Mouse (Mus musculus): ENCODE results near the gene Olfr48. TPM values are rescaled to one million over a fixed set of nuclear protein-coding genes. Genes with fewer than 3 reads are reported as not detected.

The Olfr48 gene
- total RNA-seq (2021): not detected
- long read RNA-seq, experiment 1: 0 reads
- long read RNA-seq, experiment 2: 0 reads

GRCm38 (mm10) chr2:89848105-89848504 lies at the start of gene Olfr48:
Gene Olfr48, minus strand, starts transcription at chr2:89848205.
- intact Hi-C loops (cut with DNase I): no loop called here
- DNase-seq: no peak

DNA sequence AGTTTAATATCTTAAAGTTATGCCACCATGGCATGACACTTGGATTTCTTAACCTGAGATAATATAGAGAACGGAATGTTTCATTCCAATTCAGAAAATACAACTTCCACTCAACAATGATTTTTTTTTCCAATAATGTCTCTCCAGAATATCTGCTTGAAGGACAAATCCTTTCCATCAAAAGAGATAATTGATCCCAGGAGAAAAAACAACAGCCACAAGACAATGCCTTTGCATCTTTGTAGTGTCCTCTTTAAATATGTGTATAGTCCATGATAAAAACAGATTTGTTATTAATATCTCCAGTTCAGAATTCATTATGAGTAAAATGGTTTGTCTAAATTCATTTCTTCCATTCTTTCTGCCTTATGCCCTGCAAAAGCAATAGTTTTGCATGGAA lies 30.1 kb upstream of the Olfr48 start, which contains the start of gene Olfr1257:
TSS of gene Olfr1257 (plus strand) at position 301 of the 400 bp plus-strand sequence.
- intact Hi-C loops (cut with DNase I): no loop called here
- DNase-seq: no peak

GRCm38 (mm10) chr2:89849230-89849629 lies 1.2 kb upstream of the Olfr48 start:
- intact Hi-C loops (cut with DNase I): no loop called here
- no peak for DNase-seq

DNA sequence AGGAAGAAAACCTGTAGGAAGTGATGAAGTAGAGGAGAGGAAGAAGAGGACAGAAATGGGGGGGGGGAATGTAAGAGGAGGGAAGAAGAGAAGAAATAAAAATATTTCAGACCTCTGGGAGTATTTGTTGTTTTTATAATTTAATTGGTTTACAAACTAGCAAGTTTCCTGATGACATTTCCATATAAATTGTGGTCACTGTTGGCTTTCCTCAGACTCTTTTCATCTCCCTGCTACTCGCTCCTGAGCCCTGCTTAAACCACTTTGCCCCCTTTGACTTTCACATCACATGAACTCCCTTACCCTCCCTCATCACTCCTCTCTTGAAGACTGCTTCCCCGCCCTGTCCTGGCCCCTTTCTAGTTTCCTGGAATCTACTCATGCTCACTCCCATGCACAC lies 6.5 kb downstream of the Olfr48 start, which contains the start of gene Olfr1256:
TSS of gene Olfr1256 (minus strand) at position 101 of the 400 bp plus-strand sequence.
- intact Hi-C loops (cut with DNase I): no loop called here
- DNase-seq: no peak

DNA sequence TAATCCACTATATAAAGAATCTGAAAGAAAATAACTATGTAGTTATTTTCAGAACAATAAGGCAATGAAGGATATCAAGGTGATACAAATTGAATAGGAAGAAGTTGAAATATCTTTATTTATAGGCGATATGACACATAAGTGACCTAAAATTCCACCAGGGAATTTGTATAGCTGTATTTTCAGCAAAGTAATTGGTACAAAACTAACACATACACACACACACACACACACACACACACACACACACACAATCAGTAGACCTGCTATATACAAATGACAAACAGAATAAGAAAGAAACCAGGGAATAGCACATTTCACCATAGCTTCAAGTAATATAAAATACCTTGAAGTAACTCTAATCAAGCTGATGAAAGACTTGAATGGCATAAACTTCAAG lies 27.8 kb downstream of the Olfr48 start:
- intact Hi-C loops (cut with DNase I): no loop called here
- DNase-seq: no peak

- intact Hi-C loops (cut with DNase I): no loop called here
- DNase-seq: no peak
Measured at GRCm38 (mm10) chr2:89811751-89812150, 36.3 kb downstream of the Olfr48 start, which contains the start of gene Olfr1255. Gene Olfr1255, plus strand, starts transcription at chr2:89812051.

DNA sequence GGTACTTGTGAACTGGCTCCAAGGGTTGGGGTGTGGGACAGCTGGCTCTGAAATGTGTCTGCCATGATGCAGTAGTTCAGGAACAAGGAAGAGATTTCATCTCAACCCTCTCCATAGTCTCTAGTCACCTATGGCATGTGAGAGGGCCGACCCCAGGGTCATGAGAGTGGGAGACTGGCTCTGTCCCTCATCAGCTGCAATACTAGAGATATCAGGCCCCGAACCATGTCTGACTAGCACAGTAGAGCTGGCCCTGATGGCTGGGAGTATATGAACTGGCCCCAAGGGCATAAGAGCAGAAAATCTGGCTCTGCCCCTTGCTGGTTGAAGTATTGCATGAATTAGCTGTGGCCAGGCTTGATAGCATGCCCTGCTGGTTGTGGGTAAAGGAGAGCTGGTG lies 37.3 kb downstream of the Olfr48 start:
- DNase-seq: no peak

GRCm38 (mm10) chr2:89799583-89799982 lies 48.4 kb downstream of the Olfr48 start:
- no peak for DNase-seq
- intact Hi-C loops (cut with DNase I): no loop called here

More for the DNA sequence above, 37.3 kb downstream of the Olfr48 start:
- intact Hi-C loops (cut with DNase I): no loop called here

- intact Hi-C loops (cut with DNase I): no loop called here
- DNase-seq: no peak
Measured at GRCm38 (mm10) chr2:89793519-89793918, 54.5 kb downstream of the Olfr48 start, which contains the start of gene Olfr1254. Gene Olfr1254, minus strand, starts transcription at chr2:89793619.

Other genes starting within 250 kb of the Olfr48 start
- gene Olfr1247, start 234.1 kb downstream of the Olfr48 start, total RNA-seq (2021): under 1 TPM in 1 of 2 experiments, not detected in 1; 0.05 TPM
- not detected for gene Olfr1248, start 230.0 kb downstream of the Olfr48 start, total RNA-seq (2021)
- not detected for gene Olfr1249, start 213.2 kb downstream of the Olfr48 start, total RNA-seq (2021)
- gene Olfr1250, start 186.7 kb downstream of the Olfr48 start, total RNA-seq (2021): not detected
- gene Olfr1251, start 176.3 kb downstream of the Olfr48 start, total RNA-seq (2021): not detected
- gene Olfr1252, start 123.2 kb downstream of the Olfr48 start, total RNA-seq (2021): not detected
- gene Olfr1253, start 91.1 kb downstream of the Olfr48 start, total RNA-seq (2021): not detected
- gene Olfr1254, start 54.6 kb downstream of the Olfr48 start, total RNA-seq (2021): not detected
- not detected for gene Olfr1255, start 36.2 kb downstream of the Olfr48 start, total RNA-seq (2021)
- gene Olfr1256, start 6.7 kb downstream of the Olfr48 start, total RNA-seq (2021): not detected
- not detected for gene Olfr1257, start 30.2 kb upstream of the Olfr48 start, total RNA-seq (2021)
- not detected for gene Olfr1258, start 79.1 kb upstream of the Olfr48 start, total RNA-seq (2021)
- gene Olfr1259, start 100.5 kb upstream of the Olfr48 start, total RNA-seq (2021): not detected
- gene Olfr1260, start 126.1 kb upstream of the Olfr48 start, total RNA-seq (2021): not detected
- not detected for gene Olfr1261, start 143.0 kb upstream of the Olfr48 start, total RNA-seq (2021)
- gene Olfr1262, start 151.9 kb upstream of the Olfr48 start, total RNA-seq (2021): not detected
- not detected for gene Olfr1263, start 163.9 kb upstream of the Olfr48 start, total RNA-seq (2021)
- gene Olfr1264, start 177.4 kb upstream of the Olfr48 start, total RNA-seq (2021): not detected
- gene Olfr1265, start 187.1 kb upstream of the Olfr48 start, total RNA-seq (2021): not detected
- gene Olfr140, start 215.4 kb upstream of the Olfr48 start, total RNA-seq (2021): not detected

All from gastrocnemius, postnatal 36 days (tissue).